Comparison of ENCODE assay signal across 15 mouse cellular contexts in the genomic region with DNA sequence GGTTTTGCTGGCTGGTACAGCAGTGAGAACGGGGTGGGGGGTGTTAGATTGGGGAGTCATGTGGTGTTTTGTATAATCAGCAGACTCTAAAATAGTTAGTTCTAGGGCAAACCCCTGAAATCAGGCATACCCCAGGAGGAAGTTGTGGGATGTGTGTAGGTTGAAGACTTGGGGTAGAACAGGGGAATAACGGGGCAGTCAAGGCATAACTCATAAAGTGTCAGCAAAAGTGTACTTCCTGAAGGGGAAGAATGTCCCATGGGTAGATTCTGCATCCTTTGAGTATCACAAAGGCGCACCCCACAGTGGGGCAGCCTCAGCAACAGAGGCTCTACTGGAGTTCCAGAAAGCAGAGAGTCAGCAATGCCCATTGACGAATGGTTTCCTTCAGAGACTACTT.
"Had no signal": no experiment of that assay in that cellular context is flagged by ENCODE, and none has a peak within 500 bp of the region (broad histone marks: within the 10 kb centered on the region; RNA-seq: fewer than 3 reads in every experiment).

No protein-coding gene starts in this region.

- H3K27me3 ChIP-seq: liver, embryonic 15.5 days; megakaryocyte, embryonic 14.5 days; midbrain, embryonic 15.5 days; neural tube, embryonic 13.5 days had no signal

- H3K4me3 ChIP-seq: limb, embryonic 10.5 days; liver, embryonic 15.5 days; megakaryocyte, embryonic 14.5 days; midbrain, embryonic 15.5 days; neural tube, embryonic 13.5 days had no signal

- DNase-seq: kidney, adult 11 months; kidney, postnatal 25 days; layer of hippocampus, adult 9-11 months; lung, embryonic 14.5 days; lung, postnatal 10 days; lung, postnatal 4 days; right cerebral cortex, adult 18-20 months; right cerebral cortex, postnatal 25 days; thymus, postnatal 25 days had no signal

- H3K36me3 ChIP-seq: limb, embryonic 10.5 days; liver, embryonic 15.5 days; midbrain, embryonic 15.5 days; neural tube, embryonic 13.5 days had no signal

- ATAC-seq: midbrain, embryonic 15.5 days had no signal

- H3K27ac ChIP-seq: limb, embryonic 10.5 days; liver, embryonic 15.5 days; midbrain, embryonic 15.5 days; neural tube, embryonic 13.5 days; stomach, postnatal 0 days had no signal
